Mouse (Mus musculus): ENCODE results near the gene Gm6904. TPM values are rescaled to one million over a fixed set of nuclear protein-coding genes. Genes with fewer than 3 reads are reported as not detected.
"Not testable (repeated sequence)": the region's sequence is repeated elsewhere in the genome, so short reads cannot be mapped to it uniquely, and the experiment has no call there.

Gm6904 gene
- not detected in 2 replicates for polyA plus RNA-seq (2015; fragmentation: Nextera tagmentation; extraction: Ambion mirVana)

GRCm38 (mm10) chr14:59260056-59260455 lies at the start of gene Gm6904:
TSS of gene Gm6904 (minus strand) at chr14:59260216.
- Histone ChIP-seq H3K9me3 (replicated peaks) (no peaks in the 10 kb centered on the region), H3K4me3 (replicated peaks) (no peak within 1 kb of the TSS), H3K9ac (no peak within 1 kb of the TSS), H3K27me3 (no peaks in the 10 kb centered on the region), H3K4me2 (no peak within 1 kb of the TSS), H3K27ac (replicated peaks) (no peak within 1 kb of the TSS), H3K36me3 (replicated peaks) (no peaks in the 10 kb centered on the region), H3K4me1 (replicated peaks) (no peaks in the 10 kb centered on the region)
- 29% methylated on average over 3 of the region's 3 CpGs for WGBS (ENCODE audit: insufficient replicate concordance)
- ATAC-seq (ENCODE audit: insufficient read depth): no peak

GRCm38 (mm10) chr14:59297391-59297790 lies 37.4 kb upstream of the Gm6904 start, which contains the start of gene Phf11a:
TSS of gene Phf11a (minus strand) at chr14:59297522.
- H3K4me3 ChIP-seq (replicated peaks); H3K4me2 ChIP-seq; ATAC-seq (ENCODE audit: insufficient read depth); H3K27ac ChIP-seq (replicated peaks); H3K27me3 ChIP-seq; H3K4me1 ChIP-seq (replicated peaks); H3K36me3 ChIP-seq (replicated peaks); H3K9ac ChIP-seq; H3K9me3 ChIP-seq (replicated peaks): not testable (repeated sequence)
- WGBS (ENCODE audit: insufficient replicate concordance): 40% methylated on average over 1 of the region's 1 CpGs

GRCm38 (mm10) chr14:59291769-59292168 lies 31.8 kb upstream of the Gm6904 start:
- not testable (repeated sequence) for ATAC-seq (ENCODE audit: insufficient read depth); H3K4me1 ChIP-seq (replicated peaks)

GRCm38 (mm10) chr14:59274961-59275360 lies 14.9 kb upstream of the Gm6904 start:
- not testable (repeated sequence) for H3K4me1 ChIP-seq (replicated peaks); H3K27ac ChIP-seq (replicated peaks); ATAC-seq (ENCODE audit: insufficient read depth); H3K36me3 ChIP-seq (replicated peaks); H3K9me3 ChIP-seq (replicated peaks); H3K27me3 ChIP-seq; H3K4me2 ChIP-seq; H3K9ac ChIP-seq; H3K4me3 ChIP-seq (replicated peaks)
- 51% methylated on average over 4 of the region's 4 CpGs for WGBS (ENCODE audit: insufficient replicate concordance)

More at GRCm38 (mm10) chr14:59291769-59292168, 31.8 kb upstream of the Gm6904 start:
- not testable (repeated sequence) for H3K4me2 ChIP-seq; H3K9me3 ChIP-seq (replicated peaks); H3K9ac ChIP-seq; H3K4me3 ChIP-seq (replicated peaks); H3K27me3 ChIP-seq; H3K27ac ChIP-seq (replicated peaks); H3K36me3 ChIP-seq (replicated peaks)

GRCm38 (mm10) chr14:59255861-59256260 lies 4.2 kb downstream of the Gm6904 start:
- H3K4me2 ChIP-seq; H3K27ac ChIP-seq (replicated peaks); H3K9ac ChIP-seq; H3K4me3 ChIP-seq (replicated peaks); H3K27me3 ChIP-seq; H3K9me3 ChIP-seq (replicated peaks); ATAC-seq (ENCODE audit: insufficient read depth); H3K4me1 ChIP-seq (replicated peaks); H3K36me3 ChIP-seq (replicated peaks): not testable (repeated sequence)
- WGBS (ENCODE audit: insufficient replicate concordance): 66% methylated on average over 1 of the region's 1 CpGs

GRCm38 (mm10) chr14:59250350-59250749 lies 9.7 kb downstream of the Gm6904 start:
- not testable (repeated sequence) for H3K36me3 ChIP-seq (replicated peaks); H3K9ac ChIP-seq; H3K27ac ChIP-seq (replicated peaks); H3K4me3 ChIP-seq (replicated peaks); H3K4me1 ChIP-seq (replicated peaks); ATAC-seq (ENCODE audit: insufficient read depth); H3K27me3 ChIP-seq; H3K4me2 ChIP-seq; H3K9me3 ChIP-seq (replicated peaks)
- WGBS (ENCODE audit: insufficient replicate concordance): 64% methylated on average over 5 of the region's 5 CpGs

- Histone ChIP-seq H3K4me2 (no peak overlapping the region), H3K36me3 (replicated peaks) (peaks cover 38% of the 10 kb centered on the region), H3K4me1 (replicated peaks) (no peaks in the 10 kb centered on the region), H3K9ac (no peak overlapping the region), H3K4me3 (replicated peaks) (no peak overlapping the region), H3K9me3 (replicated peaks) (no peaks in the 10 kb centered on the region), H3K27ac (replicated peaks) (no peak overlapping the region), H3K27me3 (no peaks in the 10 kb centered on the region)
- ATAC-seq (ENCODE audit: insufficient read depth): no peak
- WGBS (ENCODE audit: insufficient replicate concordance): 83% methylated on average over 9 of the region's 9 CpGs
These were observed 26.4 kb downstream of the Gm6904 start for GRCm38 (mm10) chr14:59233635-59234034.

- H3K27ac ChIP-seq (replicated peaks): no peak overlapping the region
- H3K4me1 ChIP-seq (replicated peaks): no peaks in the 10 kb centered on the region
- ATAC-seq (ENCODE audit: insufficient read depth): peak; percentile 58
- H3K4me2 ChIP-seq: no peak overlapping the region
- H3K36me3 ChIP-seq (replicated peaks): peaks cover 40% of the 10 kb centered on the region
- H3K27me3 ChIP-seq: no peaks in the 10 kb centered on the region
- WGBS (ENCODE audit: insufficient replicate concordance): 43% methylated on average over 5 of the region's 5 CpGs
- no peak overlapping the region for H3K4me3 ChIP-seq (replicated peaks)
- no peak overlapping the region for H3K9ac ChIP-seq
- H3K9me3 ChIP-seq (replicated peaks): no peaks in the 10 kb centered on the region
These were observed 28.0 kb downstream of the Gm6904 start for GRCm38 (mm10) chr14:59232003-59232402.

GRCm38 (mm10) chr14:59230331-59230966 lies 29.6 kb downstream of the Gm6904 start:
- no peak for ATAC-seq (ENCODE audit: insufficient read depth)
- no peaks in the 10 kb centered on the region for H3K27me3 ChIP-seq

GRCm38 (mm10) chr14:59229822-59230221 lies 30.2 kb downstream of the Gm6904 start:
- no peak overlapping the region for H3K4me2 ChIP-seq
- no peaks in the 10 kb centered on the region for H3K9me3 ChIP-seq (replicated peaks)
- no peak overlapping the region for H3K9ac ChIP-seq
- no peaks in the 10 kb centered on the region for H3K4me1 ChIP-seq (replicated peaks)
- H3K27ac ChIP-seq (replicated peaks): no peak overlapping the region
- H3K4me3 ChIP-seq (replicated peaks): no peak overlapping the region
- H3K27me3 ChIP-seq: no peaks in the 10 kb centered on the region
- ATAC-seq (ENCODE audit: insufficient read depth): no peak
- WGBS (ENCODE audit: insufficient replicate concordance): 79% methylated on average over 3 of the region's 3 CpGs
- H3K36me3 ChIP-seq (replicated peaks): peaks cover 52% of the 10 kb centered on the region

More at GRCm38 (mm10) chr14:59230331-59230966, 29.6 kb downstream of the Gm6904 start:
- Histone ChIP-seq H3K9me3 (replicated peaks) (no peaks in the 10 kb centered on the region), H3K27ac (replicated peaks) (no peak overlapping the region), H3K36me3 (replicated peaks) (peaks cover 48% of the 10 kb centered on the region), H3K9ac (no peak overlapping the region), H3K4me1 (replicated peaks) (no peaks in the 10 kb centered on the region), H3K4me3 (replicated peaks) (no peak overlapping the region), H3K4me2 (no peak overlapping the region)
- WGBS (ENCODE audit: insufficient replicate concordance): 80% methylated on average over 21 of the region's 21 CpGs

- Histone ChIP-seq H3K9ac (no peak overlapping the region), H3K36me3 (replicated peaks) (peaks cover 61% of the 10 kb centered on the region), H3K27me3 (no peaks in the 10 kb centered on the region), H3K4me2 (no peak overlapping the region), H3K4me3 (replicated peaks) (no peak overlapping the region), H3K27ac (replicated peaks) (no peak overlapping the region), H3K9me3 (replicated peaks) (no peaks in the 10 kb centered on the region), H3K4me1 (replicated peaks) (no peaks in the 10 kb centered on the region)
- ATAC-seq (ENCODE audit: insufficient read depth): no peak
- WGBS (ENCODE audit: insufficient replicate concordance): 83% methylated on average over 11 of the region's 11 CpGs
These were observed 33.8 kb downstream of the Gm6904 start for GRCm38 (mm10) chr14:59226240-59226639.

GRCm38 (mm10) chr14:59219241-59219640 lies 40.8 kb downstream of the Gm6904 start:
- Histone ChIP-seq H3K4me3 (replicated peaks) (no peak overlapping the region), H3K36me3 (replicated peaks) (peaks cover 27% of the 10 kb centered on the region), H3K27me3 (no peaks in the 10 kb centered on the region), H3K27ac (replicated peaks) (no peak overlapping the region), H3K9me3 (replicated peaks) (no peaks in the 10 kb centered on the region), H3K4me2 (no peak overlapping the region), H3K4me1 (replicated peaks) (no peaks in the 10 kb centered on the region), H3K9ac (no peak overlapping the region)
- WGBS (ENCODE audit: insufficient replicate concordance): 70% methylated on average over 3 of the region's 3 CpGs
- ATAC-seq (ENCODE audit: insufficient read depth): no peak

All from liver, embryonic 15.5 days (tissue).